Comparison of ENCODE assay signal across 23 mouse cellular contexts in the genomic region with DNA sequence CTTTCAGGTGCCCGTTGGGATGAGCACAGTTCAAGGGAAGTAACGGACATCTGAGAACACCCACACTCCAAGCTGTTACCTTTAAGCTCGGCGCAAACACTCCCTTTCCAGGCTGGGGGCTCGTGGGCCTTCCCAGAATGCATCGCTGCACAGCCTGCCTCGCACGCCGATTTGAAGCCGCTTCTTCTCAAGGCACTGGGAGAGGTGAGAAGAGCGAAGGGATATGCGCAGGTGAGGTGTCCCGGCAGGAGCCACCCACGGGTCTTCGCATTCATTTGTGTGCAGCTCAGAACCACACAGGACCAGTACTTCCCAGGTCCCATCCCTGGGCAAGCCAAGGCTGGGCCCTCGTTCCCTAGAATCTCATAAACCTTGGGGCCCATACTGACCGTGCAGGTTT. TPM values are rescaled to one million over a fixed set of nuclear protein-coding genes. Genes with fewer than 3 reads are reported as not detected.
DNase-seq lines count a peak whose midpoint lies in the region; ATAC-seq and TF ChIP-seq lines count a peak whose summit lies in the region.
"Had no signal": no experiment of that assay in that cellular context is flagged by ENCODE, and none has a peak within 500 bp of the region (broad histone marks: within the 10 kb centered on the region; RNA-seq: fewer than 3 reads in every experiment).

No protein-coding gene starts in this region.

- H3K4me2 ChIP-seq in embryonic facial prominence, embryonic 12.5 days (replicated peaks): no peak overlapping the region
- H3K4me2 ChIP-seq in heart, embryonic 11.5 days: no peak overlapping the region

- 94% methylated on average over 17 of the region's 17 CpGs for WGBS in embryonic facial prominence, embryonic 12.5 days
- WGBS in embryonic facial prominence, embryonic 10.5 days: 93% methylated on average over 17 of the region's 17 CpGs
- WGBS in heart, embryonic 10.5 days: 93% methylated on average over 17 of the region's 17 CpGs
- WGBS in heart, embryonic 11.5 days (ENCODE audit: insufficient replicate concordance): 92% methylated on average over 17 of the region's 17 CpGs

- TF ChIP-seq CTCF in testis, adult 2 months (IDR thresholded peaks at IDR 0.05; ENCODE audit: control insufficient read depth, insufficient read depth, insufficient replicate concordance, low read depth, low read length): no peak
- no peak for TF ChIP-seq CTCF in gastrocnemius, adult 2 months (IDR thresholded peaks at IDR 0.05)

- H3K27ac ChIP-seq in embryonic facial prominence, embryonic 12.5 days: no peak overlapping the region
- H3K27ac ChIP-seq in embryonic facial prominence, embryonic 10.5 days (replicated peaks): no peak overlapping the region
- no peak overlapping the region for H3K27ac ChIP-seq in heart, embryonic 10.5 days
- no peak overlapping the region for H3K27ac ChIP-seq in heart, embryonic 11.5 days (ENCODE audit: low read depth, low read length)
- H3K27ac ChIP-seq in testis, adult 2 months (ENCODE audit: control insufficient read depth, insufficient read depth, low read depth, low read length): peak overlapping the region; percentile 97
- no peak overlapping the region for H3K27ac ChIP-seq in gastrocnemius, adult 2 months

- no peak overlapping the region for H3K9ac ChIP-seq in embryonic facial prominence, embryonic 12.5 days
- H3K9ac ChIP-seq in heart, embryonic 11.5 days (ENCODE audit: low read depth, low read length): no peak overlapping the region

- TF ChIP-seq POLR2A in testis, adult 2 months (IDR thresholded peaks at IDR 0.05; ENCODE audit: control insufficient read depth, low read depth, low read length): peak; percentile 86

- intact Hi-C loops in gastrocnemius, adult 2 months (cut with DNase I): no loop called here

- no peaks in the 10 kb centered on the region for H3K9me3 ChIP-seq in embryonic facial prominence, embryonic 12.5 days
- no peaks in the 10 kb centered on the region for H3K9me3 ChIP-seq in embryonic facial prominence, embryonic 10.5 days
- no peaks in the 10 kb centered on the region for H3K9me3 ChIP-seq in heart, embryonic 10.5 days
- no peaks in the 10 kb centered on the region for H3K9me3 ChIP-seq in heart, embryonic 11.5 days (replicated peaks; ENCODE audit: control insufficient read depth, low read length)

- DNase-seq in embryonic facial prominence, embryonic 10.5 days (ENCODE audit: low spot score): no peak
- DNase-seq in heart, embryonic 10.5 days (ENCODE audit: low spot score): peak; percentile 52
- no peak for DNase-seq in testis, postnatal 10 days (ENCODE audit: low spot score)
- DNase-seq in testis, postnatal 14 days (ENCODE audit: low spot score): peak; percentile 73
- DNase-seq in gastrocnemius, adult 2 months: no peak
- DNase-seq: adrenal gland, adult 2 months; adrenal gland, adult 8-10 months; adrenal gland, postnatal 10 days; adrenal gland, postnatal 14 days; adrenal gland, postnatal 25 days; adrenal gland, postnatal 36 days; B cell, adult 2 months; cerebellum, adult 11 months; cerebellum, adult 11-12 months had no signal

- ATAC-seq in embryonic facial prominence, embryonic 12.5 days (ENCODE audit: insufficient number of reproducible peaks, insufficient read depth, low FRiP score, low TSS enrichment): peak; percentile 64; the same call in 1 of the 2 replicates
- ATAC-seq in heart, embryonic 11.5 days (replicated peaks; ENCODE audit: insufficient number of reproducible peaks, low FRiP score, low TSS enrichment): no peak
- ATAC-seq: activated CD4-positive, CD25-positive, alpha-beta regulatory T cell, adult 4 months; CD4-positive, CD25-positive, alpha-beta regulatory T cell, adult 4 months; Patski had no signal

- H3K4me1 ChIP-seq in embryonic facial prominence, embryonic 12.5 days: no peaks in the 10 kb centered on the region
- H3K4me1 ChIP-seq in embryonic facial prominence, embryonic 10.5 days: no peaks in the 10 kb centered on the region
- H3K4me1 ChIP-seq in heart, embryonic 10.5 days: no peaks in the 10 kb centered on the region
- H3K4me1 ChIP-seq in heart, embryonic 11.5 days (ENCODE audit: control insufficient read depth, insufficient read depth, low read length): no peaks in the 10 kb centered on the region
- H3K4me1 ChIP-seq in testis, adult 2 months (ENCODE audit: control insufficient read depth, insufficient read depth, low read length): peaks cover 14% of the 10 kb centered on the region

- no peaks in the 10 kb centered on the region for H3K27me3 ChIP-seq in embryonic facial prominence, embryonic 12.5 days
- no peaks in the 10 kb centered on the region for H3K27me3 ChIP-seq in embryonic facial prominence, embryonic 10.5 days (replicated peaks; ENCODE audit: low read depth, poor library complexity, severe bottlenecking)
- H3K27me3 ChIP-seq in heart, embryonic 10.5 days (ENCODE audit: insufficient read depth, poor library complexity, severe bottlenecking): no peaks in the 10 kb centered on the region
- no peaks in the 10 kb centered on the region for H3K27me3 ChIP-seq in heart, embryonic 11.5 days (ENCODE audit: control insufficient read depth, insufficient read depth, low read length)
- H3K27me3 ChIP-seq in testis, adult 2 months (ENCODE audit: control insufficient read depth, insufficient read depth, low read length): no peaks in the 10 kb centered on the region
- H3K27me3 ChIP-seq: CH12.LX, Patski had no signal

- H3K36me3 ChIP-seq in embryonic facial prominence, embryonic 12.5 days: no peaks in the 10 kb centered on the region
- no peaks in the 10 kb centered on the region for H3K36me3 ChIP-seq in embryonic facial prominence, embryonic 10.5 days (replicated peaks)
- no peaks in the 10 kb centered on the region for H3K36me3 ChIP-seq in heart, embryonic 10.5 days
- H3K36me3 ChIP-seq in heart, embryonic 11.5 days (ENCODE audit: control insufficient read depth, insufficient read depth, low read length): no peaks in the 10 kb centered on the region
- H3K36me3 ChIP-seq in testis, adult 2 months (ENCODE audit: control insufficient read depth, insufficient read depth, low read length): no peaks in the 10 kb centered on the region
- H3K36me3 ChIP-seq: G1E had no signal

- H3K4me3 ChIP-seq in embryonic facial prominence, embryonic 12.5 days: no peak overlapping the region
- no peak overlapping the region for H3K4me3 ChIP-seq in embryonic facial prominence, embryonic 10.5 days
- H3K4me3 ChIP-seq in heart, embryonic 10.5 days: no peak overlapping the region
- H3K4me3 ChIP-seq in heart, embryonic 11.5 days (ENCODE audit: low read depth, low read length): no peak overlapping the region
- peak overlapping the region; percentile 84 for H3K4me3 ChIP-seq in testis, adult 2 months (ENCODE audit: control insufficient read depth, low read depth, low read length)
- H3K4me3 ChIP-seq in gastrocnemius, adult 2 months: no peak overlapping the region

RNA-seq across cellular contexts. Expression of gene Cers3, which starts 9.9 kb away (rescaled TPM):
- polyA plus RNA-seq in embryonic facial prominence, embryonic 12.5 days (2016; fragmentation: Nextera tagmentation; extraction: Ambion mirVana): 3.2 and 4.0 TPM in 2 replicates
- 0.88 and 1.3 TPM in 2 replicates for polyA plus RNA-seq in embryonic facial prominence, embryonic 10.5 days (2016; fragmentation: Nextera tagmentation; extraction: Ambion mirVana)
- polyA plus RNA-seq in heart, embryonic 10.5 days (2016; fragmentation: Nextera tagmentation; extraction: Ambion mirVana): 0.86 and 0.92 TPM in 2 replicates
- 0.08 and 0.19 TPM in 2 replicates for polyA plus RNA-seq in heart, embryonic 11.5 days (2014; fragmentation: Nextera tagmentation; extraction: Ambion mirVana)
- 41.7 and 69.7 TPM in 2 replicates for polyA plus RNA-seq in testis, adult 2 months (2012; rRNA removed)
- not detected for total RNA-seq in gastrocnemius, adult 2 months (2021)
- total RNA-seq: MEL had no signal
- polyA plus RNA-seq: activated CD4-positive, CD25-positive, alpha-beta regulatory T cell, adult 4 months; CD4-positive, CD25-positive, alpha-beta regulatory T cell, adult 4 months had no signal

RNA-seq across cellular contexts. Expression of gene Lins1, which starts 43.7 kb away (rescaled TPM):
- 26.9 and 27.8 TPM in 2 replicates for polyA plus RNA-seq in embryonic facial prominence, embryonic 12.5 days (2016; fragmentation: Nextera tagmentation; extraction: Ambion mirVana)
- 21.8 and 24.3 TPM in 2 replicates for polyA plus RNA-seq in embryonic facial prominence, embryonic 10.5 days (2016; fragmentation: Nextera tagmentation; extraction: Ambion mirVana)
- 11.3 and 15.6 TPM in 2 replicates for polyA plus RNA-seq in heart, embryonic 10.5 days (2016; fragmentation: Nextera tagmentation; extraction: Ambion mirVana)
- 10.8 and 16.4 TPM in 2 replicates for polyA plus RNA-seq in heart, embryonic 11.5 days (2014; fragmentation: Nextera tagmentation; extraction: Ambion mirVana)
- 9.1 and 9.6 TPM in 2 replicates for polyA plus RNA-seq in testis, adult 2 months (2012; rRNA removed)
- total RNA-seq in gastrocnemius, adult 2 months (2021): 1 to 10 TPM; 4.4 to 5.8 TPM

RNA-seq across cellular contexts. Expression of gene Asb7, which starts 44.0 kb away (rescaled TPM):
- 18.7 and 18.8 TPM in 2 replicates for polyA plus RNA-seq in embryonic facial prominence, embryonic 12.5 days (2016; fragmentation: Nextera tagmentation; extraction: Ambion mirVana)
- 18.2 and 20.1 TPM in 2 replicates for polyA plus RNA-seq in embryonic facial prominence, embryonic 10.5 days (2016; fragmentation: Nextera tagmentation; extraction: Ambion mirVana)
- polyA plus RNA-seq in heart, embryonic 10.5 days (2016; fragmentation: Nextera tagmentation; extraction: Ambion mirVana): 12.1 and 13.2 TPM in 2 replicates
- 10.8 and 12.5 TPM in 2 replicates for polyA plus RNA-seq in heart, embryonic 11.5 days (2014; fragmentation: Nextera tagmentation; extraction: Ambion mirVana)
- polyA plus RNA-seq in testis, adult 2 months (2012; rRNA removed): 8.6 TPM in 2 replicates
- 1 to 10 TPM; 7.5 to 8.5 TPM for total RNA-seq in gastrocnemius, adult 2 months (2021)

Comparison
In these comparisons a context has a peak if more than half of its experiments do, and no peak if none do; other contexts are left out.
1. DNase-seq: peak in heart, embryonic 10.5 days (single experiment) and testis, postnatal 14 days (single experiment); none in embryonic facial prominence, embryonic 10.5 days (single experiment), testis, postnatal 10 days (single experiment) and gastrocnemius, adult 2 months (single experiment).